In genomic region chr15:93336925-93337761, GRCm38 (mm10) we compare ENCODE assay signal across 8 mouse cellular contexts. TPM values are rescaled to one million over a fixed set of nuclear protein-coding genes. Genes with fewer than 3 reads are reported as not detected.
DNase-seq lines count a peak whose midpoint lies in the region; ATAC-seq lines count a peak whose summit lies in the region.

TSS of gene Yaf2 (minus strand) at chr15:93336935.

- H3K9ac ChIP-seq in intestine, embryonic 14.5 days (ENCODE audit: low read length) = peak within 1 kb of the TSS; percentile 89

- H3K27ac ChIP-seq in intestine, embryonic 14.5 days (ENCODE audit: low read depth) = peak within 1 kb of the TSS; percentile 89

- intact Hi-C loops in left cerebral cortex, postnatal 14 days (cut with DNase I) = loop anchor here (5.0 kb wide), 1 partner anchor 60 kb away; the partner anchor contains the start of gene Gxylt1

- no peaks in the 10 kb centered on the region for H3K27me3 ChIP-seq in intestine, embryonic 14.5 days (replicated peaks; ENCODE audit: control insufficient read depth, insufficient read depth, low read length)

- peak; percentile 94 for ATAC-seq in intestine, embryonic 14.5 days (replicated peaks; ENCODE audit: low FRiP score, low TSS enrichment, low read depth)

- H3K4me1 ChIP-seq in intestine, embryonic 14.5 days (replicated peaks; ENCODE audit: control insufficient read depth, insufficient read depth, low read length) = peaks cover 6% of the 10 kb centered on the region; the same call in 1 of the 2 replicates

- peaks cover 6% of the 10 kb centered on the region for H3K36me3 ChIP-seq in intestine, embryonic 14.5 days (ENCODE audit: control insufficient read depth, insufficient read depth, low read length)

- under 1% methylated on average over 70 of the region's 73 CpGs for WGBS in intestine, embryonic 14.5 days

- DNase-seq in adrenal gland, adult (ENCODE audit: inconsistent age in 2 of 2, low spot score in 1 of 2) = peak; percentile 90 to 94
- DNase-seq in embryo, embryonic 10.5 days (ENCODE audit: low spot score) = peak; percentile 88
- DNase-seq in gastrocnemius, postnatal 25 days = peak; percentile 89
- DNase-seq in intestine, embryonic 14.5 days (ENCODE audit: low spot score) = peak; percentile 88
- DNase-seq in left cerebral cortex, postnatal 14 days (ENCODE audit: low spot score in 2 of 2) = peak; percentile 83 to 87
- DNase-seq in mesoderm, embryonic 11.5 days (ENCODE audit: low read depth, low spot score) = peak; percentile 91
- peak; percentile 79 for DNase-seq in right cerebral cortex, postnatal 36 days (ENCODE audit: low spot score in 2 of 2)
- peak; percentile 80 for DNase-seq in yolk sac, embryonic 10.5 days (ENCODE audit: low spot score)

- H3K4me3 ChIP-seq in intestine, embryonic 14.5 days (ENCODE audit: low read depth, low read length) = peak within 1 kb of the TSS; percentile 84

- peak within 1 kb of the TSS; percentile 82 for H3K4me2 ChIP-seq in intestine, embryonic 14.5 days (ENCODE audit: low read length)

- H3K9me3 ChIP-seq in intestine, embryonic 14.5 days (ENCODE audit: control insufficient read depth, low read length) = no peaks in the 10 kb centered on the region

RNA-seq across cellular contexts. Expression of gene Yaf2, which starts in this region (rescaled TPM):
- 10 to 100 TPM; 13.3 to 14.6 TPM for total RNA-seq in gastrocnemius, postnatal 25 days (2021)
- polyA plus RNA-seq in intestine, embryonic 14.5 days (2014; fragmentation: Nextera tagmentation; extraction: Ambion mirVana) = 70.8 and 75.0 TPM in 2 replicates
- 100 to 1,000 TPM; 101 to 102 TPM for total RNA-seq in left cerebral cortex, postnatal 14 days (2021)

Comparison
In these comparisons a context has a peak if more than half of its experiments do, and no peak if none do; other contexts are left out.
1. Peak in every context shown above with its lines: DNase-seq, ATAC-seq, H3K4me3 ChIP-seq and H3K27ac ChIP-seq.
2. RNA of gene Yaf2 (total RNA-seq): 101 to 102 TPM in left cerebral cortex, postnatal 14 days; 13.3 to 14.6 TPM in gastrocnemius, postnatal 25 days; every median in the first group is over 4 times any median in the second.